Mouse (Mus musculus) right cerebral cortex, postnatal 10 days (tissue): Measurements from ENCODE around the gene Rasgef1b.

ENCODE experiments used
- DNase-seq, 2 experiments: peaks; one replicate each; pipeline ENCODE4 v3.0.0; 2021; ENCODE audit warnings: low spot score in 2 of 2

Rasgef1b gene

DNA sequence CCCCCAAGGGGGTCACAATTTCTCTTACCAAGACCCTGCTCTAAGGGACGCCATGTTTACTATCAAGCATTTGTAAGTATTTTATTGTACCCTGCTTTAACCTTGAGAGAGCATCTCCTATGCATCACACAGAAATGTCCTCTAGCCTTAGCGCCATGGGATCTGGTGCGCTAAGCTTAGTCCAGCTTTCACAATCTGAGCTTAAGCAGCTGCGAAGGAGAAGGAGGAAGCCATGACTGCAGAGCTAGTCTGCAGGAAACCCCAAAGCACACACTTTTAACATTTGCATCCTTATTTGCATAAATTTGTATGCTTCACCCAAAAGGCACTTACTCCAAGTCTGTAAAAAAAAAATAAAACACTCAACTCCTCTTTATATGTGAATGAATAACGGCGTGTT is 354.4 kb downstream of the Rasgef1b start:
- DNase-seq = no peak

DNA sequence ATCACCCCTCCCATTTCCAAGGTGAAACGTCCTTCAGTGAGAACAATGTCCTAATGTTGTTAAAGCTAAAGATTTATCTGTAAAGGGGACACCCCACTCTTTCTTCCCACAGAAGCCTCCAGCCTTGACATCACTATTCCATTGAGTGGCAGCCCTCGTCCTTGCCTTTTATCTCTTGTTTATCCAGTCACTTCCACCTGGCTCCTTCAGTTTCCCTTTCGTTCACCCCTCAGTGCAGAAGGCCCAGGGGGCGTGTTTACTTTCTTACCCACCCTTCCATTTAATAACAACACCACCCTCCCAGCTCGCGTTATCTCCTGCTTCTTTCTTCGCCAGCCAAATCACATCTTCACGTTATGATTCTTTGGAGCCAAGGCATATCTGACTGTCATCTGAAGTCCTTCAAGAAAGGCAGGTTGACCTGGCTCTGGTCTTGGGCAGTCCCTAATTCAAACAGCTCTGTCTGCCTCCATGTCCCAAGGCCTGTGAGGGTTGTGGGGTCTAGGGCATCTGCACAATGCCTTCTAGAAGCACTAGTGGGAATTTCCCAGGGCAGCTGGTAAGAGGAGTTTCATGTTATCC is 355.2 kb downstream of the Rasgef1b start:
- no peak for DNase-seq

DNA sequence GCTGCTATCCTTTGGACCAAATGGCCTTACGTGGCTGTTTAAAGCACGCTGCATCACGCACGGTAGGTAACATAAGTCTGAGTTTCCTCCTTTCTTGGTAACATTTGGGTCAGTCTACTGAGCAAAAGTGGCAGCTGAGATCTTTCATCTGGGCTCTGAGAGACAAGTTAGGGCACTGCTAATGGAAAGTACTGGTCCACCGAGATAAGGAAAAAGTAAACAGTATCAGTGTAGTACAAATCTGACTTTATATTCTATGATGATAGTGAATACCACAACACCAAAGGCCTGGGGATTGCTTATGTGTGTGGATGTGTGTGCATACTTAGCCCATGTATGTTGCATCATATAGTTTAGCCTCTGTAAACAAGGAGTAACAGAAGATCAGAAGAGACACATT is 358.2 kb downstream of the Rasgef1b start:
- DNase-seq = no peak

DNA sequence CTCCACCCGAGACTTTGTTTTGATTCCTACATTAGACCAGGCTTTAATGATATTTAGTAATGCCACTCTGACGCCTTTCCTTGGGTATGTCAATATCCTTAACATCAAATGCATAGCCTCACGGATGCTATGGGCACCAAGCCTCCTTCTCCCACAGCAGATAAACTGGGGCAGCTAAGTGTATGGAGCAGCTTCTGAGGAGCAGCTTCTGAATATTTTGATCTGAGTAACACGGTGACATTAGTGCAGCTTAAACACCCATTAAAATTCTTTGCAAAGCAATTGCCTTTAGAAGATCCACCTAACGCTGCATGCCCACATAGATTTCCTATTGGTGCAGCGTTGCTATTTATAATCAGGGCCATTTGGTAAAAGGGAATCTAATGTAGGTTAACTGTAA is 359.6 kb downstream of the Rasgef1b start:
- DNase-seq = no peak

DNA sequence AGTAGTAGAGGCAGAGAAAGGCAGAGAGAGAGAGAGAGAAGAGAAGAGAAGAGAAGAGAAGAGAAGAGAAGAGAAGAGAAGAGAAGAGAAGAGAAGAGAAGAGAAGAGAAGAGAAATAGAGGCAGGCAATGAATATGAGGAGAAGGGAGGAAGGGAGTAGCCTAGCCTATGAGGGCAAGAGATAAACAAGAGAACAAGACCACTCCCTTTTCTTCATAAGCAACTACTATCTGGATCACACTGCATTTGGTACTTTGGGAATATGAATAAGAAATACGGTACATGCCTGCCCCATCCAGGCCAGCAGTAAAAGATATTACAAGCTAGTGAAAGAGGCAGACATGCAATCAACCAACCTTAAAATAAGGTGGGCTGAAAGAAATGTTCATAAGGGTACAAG is 360.2 kb downstream of the Rasgef1b start:
- no peak for DNase-seq

DNA sequence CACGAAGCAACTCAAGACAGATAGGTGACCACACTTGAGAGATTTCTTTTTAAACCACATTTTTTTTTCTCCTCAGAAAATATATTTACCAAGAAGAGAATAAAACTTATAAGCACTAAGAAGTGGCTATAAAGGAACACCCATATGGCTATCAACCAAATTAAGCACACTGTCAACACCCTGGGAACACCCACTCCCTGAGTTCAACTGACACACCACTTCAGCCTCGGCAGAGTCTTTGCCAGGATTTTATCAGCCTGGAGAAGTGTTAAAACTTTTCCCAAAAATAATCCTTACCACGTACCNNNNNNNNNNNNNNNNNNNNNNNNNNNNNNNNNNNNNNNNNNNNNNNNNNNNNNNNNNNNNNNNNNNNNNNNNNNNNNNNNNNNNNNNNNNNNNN is 368.3 kb downstream of the Rasgef1b start:
- peak in 1 of 2 experiments; percentile 60 for DNase-seq

DNA sequence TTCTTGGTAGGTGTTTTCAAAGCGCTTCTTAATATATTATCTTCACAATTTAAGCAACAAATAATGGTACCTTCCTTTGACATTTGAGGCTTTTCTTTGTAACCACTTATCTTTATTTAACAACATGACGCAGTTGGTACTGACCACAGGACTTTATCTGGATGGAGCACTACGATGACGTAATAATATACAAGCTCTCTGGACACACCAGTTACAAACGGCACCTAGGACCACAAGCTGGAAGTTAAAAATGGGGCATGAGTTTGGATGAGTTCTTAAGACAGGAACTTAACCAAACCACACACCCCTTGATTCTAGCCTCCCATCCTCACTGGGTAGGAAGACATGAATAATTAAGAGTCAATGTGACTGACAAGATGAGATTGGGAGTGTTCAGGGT is 369.6 kb downstream of the Rasgef1b start:
- DNase-seq = no peak

DNA sequence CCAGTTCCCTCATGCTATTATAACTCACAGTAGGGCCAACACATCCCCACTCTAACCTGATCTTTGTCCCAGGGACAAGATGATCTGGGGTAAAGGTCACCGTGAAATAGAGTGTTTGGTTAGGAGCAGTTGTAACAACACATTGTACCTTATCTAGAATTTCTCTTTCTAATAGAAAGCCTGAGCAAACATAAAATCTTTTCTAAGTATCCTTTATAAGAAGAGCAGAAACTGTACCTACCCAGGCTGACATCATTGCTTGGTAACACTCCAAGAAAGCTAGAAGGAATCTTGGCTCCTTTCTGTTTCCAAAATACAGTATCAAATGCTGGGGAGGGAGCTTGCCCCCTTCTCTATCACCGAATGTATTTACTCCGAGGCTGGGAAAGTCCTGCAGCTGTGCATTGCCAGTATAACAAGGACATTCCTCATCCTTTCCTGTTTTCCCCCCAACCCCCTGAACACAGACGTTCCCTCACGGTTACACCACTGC is 374.2 kb downstream of the Rasgef1b start:
- no peak for DNase-seq

DNA sequence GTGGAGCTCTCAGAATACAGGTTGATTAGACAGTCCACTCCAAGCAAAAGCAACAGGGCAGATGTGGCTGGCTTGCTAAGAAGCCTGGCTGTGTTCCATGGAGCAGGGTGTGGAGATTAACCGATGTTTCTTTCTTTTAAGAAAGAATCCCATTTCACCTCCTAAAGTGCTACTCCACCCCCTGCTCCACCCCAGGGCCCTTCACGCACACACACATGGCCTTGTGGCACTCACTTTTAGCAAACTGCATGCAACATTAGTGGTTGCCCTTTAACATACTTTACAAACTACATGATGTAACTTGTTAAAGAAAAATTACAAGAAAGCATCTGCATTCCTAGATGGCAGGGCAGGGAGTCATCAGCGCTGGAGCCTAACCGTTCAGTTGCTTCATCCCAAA is 378.8 kb downstream of the Rasgef1b start:
- DNase-seq = no peak

DNA sequence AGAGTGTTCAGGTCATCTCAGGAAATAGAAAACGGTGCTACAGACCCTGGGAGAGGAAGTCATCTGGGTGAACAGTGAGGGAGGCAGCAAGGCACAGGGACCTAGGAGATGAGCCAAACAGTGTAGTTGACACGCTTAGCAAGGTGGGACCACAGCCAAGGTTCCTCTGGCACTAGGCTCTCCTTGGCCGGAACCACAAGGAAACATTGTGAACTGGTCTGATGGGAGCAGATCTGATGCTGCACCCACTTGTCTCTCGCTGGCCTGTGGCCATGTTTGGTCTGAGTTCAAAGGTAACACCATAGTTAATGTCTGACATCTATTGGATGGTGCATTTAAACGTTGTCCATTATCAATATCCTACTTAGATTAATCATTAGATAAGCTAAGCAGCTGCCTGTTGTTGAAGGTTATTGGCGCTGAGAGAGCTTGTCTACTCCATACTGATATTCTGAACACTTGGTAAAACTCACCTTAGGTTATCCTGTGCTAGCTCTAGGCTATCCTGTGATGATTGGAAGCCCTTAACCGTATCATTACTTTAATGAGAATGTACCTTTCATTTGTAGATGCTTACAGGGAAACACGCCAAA is 380.5 kb downstream of the Rasgef1b start:
- peak; percentile 73 to 75 for DNase-seq

DNA sequence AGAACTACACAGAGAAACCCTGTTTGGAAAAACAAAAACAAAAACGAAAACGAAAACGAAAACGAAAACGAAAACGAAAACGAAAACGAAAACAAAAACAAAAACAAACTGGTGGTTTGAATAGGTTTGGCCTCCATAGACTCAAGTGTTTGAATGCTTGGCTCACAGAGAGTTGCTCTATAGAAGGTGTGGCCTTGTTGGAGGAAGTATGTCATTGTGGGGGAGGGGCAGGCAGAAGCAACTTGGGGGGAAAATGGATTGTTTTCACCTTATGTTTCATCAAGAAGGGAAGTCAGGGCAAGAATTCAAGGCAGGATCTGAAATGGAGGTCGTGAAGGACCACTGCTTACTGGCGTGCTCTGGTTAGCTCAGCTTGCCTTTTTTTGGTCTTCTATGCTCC is 386.3 kb downstream of the Rasgef1b start:
- DNase-seq = no peak

DNA sequence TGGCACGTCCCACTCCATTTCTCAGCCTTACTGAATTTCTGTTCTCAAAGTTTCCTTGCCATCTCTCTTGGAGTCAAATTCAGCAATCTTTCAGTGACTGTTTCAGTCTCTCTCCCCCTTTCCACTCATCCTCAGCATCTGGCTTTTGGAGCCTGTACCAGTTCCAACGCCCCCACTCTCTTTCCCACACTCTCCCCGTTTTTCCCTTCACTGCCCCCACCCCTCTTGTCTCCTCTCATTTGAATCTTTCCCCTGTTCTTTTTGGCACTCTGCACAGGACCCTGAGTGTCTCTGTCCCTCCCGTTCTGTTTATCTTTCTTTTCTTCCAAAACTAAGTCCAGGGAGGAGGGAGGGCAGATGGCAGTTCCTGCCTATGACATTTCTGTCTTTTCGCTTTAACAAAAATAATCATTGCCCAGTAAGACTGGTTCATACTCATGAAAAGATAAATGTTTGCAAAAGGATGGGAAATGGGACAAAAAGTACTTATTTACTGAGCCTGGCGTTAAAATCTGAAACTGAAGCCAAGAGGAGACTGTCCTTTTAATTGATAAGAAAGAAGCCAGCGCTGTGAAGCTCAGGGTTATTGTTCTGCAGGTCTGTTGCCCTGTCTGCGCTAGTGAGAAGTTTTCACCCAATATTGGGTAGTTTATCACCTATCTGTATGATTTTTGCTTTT is 388.4 kb downstream of the Rasgef1b start:
- DNase-seq = no peak

DNA sequence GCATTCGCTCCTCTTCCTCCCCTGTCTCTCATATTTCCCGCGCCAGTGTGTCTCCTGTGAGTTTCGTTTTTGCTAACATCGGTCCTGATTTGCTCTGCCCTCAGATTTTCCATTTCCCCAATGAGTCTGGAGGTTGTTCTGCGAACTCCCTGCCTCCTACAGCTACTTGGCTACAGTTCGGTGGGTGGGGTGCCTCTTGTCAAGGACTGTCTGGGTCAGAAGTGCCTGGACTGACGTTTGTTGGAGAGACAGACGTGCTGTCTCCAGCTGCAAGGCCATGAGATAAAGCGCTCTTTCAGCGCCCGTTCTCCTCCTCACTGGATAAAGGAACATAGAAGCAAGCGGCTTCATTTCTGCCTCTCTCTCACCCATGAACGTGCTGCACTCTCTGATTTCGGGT is 389.1 kb downstream of the Rasgef1b start:
- peak; percentile 33 to 55 for DNase-seq

DNA sequence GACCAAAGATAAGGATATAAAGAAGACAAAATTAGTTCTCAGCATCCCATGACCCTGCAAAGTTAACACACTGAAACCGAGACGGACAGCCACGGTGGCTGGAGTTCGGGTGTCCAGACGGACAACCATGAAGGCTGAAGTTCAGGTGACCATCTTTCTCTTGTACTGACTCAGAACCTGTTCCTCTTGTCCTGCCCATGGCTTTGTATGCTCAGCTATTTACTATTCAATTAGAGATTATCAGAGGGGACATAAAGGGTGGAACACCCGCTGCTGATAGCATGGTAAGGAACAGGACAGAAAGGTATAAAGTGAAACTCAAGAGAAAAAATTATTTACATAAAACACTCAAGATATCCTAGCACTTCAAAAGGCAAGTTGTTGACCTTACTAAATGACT is 390.0 kb downstream of the Rasgef1b start:
- DNase-seq = no peak

DNA sequence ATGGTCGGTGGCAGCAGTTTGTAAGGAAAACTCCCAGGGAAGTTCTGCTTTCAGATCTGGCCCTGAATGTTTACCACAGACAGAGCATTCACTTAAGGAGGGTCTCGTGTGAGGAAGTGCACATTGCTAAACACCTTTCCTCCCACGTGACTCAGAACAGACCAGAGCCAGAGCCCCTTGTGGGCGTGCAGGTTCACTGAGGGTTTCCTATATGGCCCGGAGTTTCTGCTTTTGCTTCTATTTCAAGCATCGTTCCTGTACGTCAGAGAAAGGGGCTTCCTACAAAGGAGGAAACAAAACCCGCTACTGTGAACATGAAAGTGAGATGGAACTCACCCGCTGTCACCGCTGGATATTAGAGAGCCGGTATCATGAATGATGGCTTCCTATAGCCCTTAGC is 392.4 kb downstream of the Rasgef1b start:
- DNase-seq = no peak

DNA sequence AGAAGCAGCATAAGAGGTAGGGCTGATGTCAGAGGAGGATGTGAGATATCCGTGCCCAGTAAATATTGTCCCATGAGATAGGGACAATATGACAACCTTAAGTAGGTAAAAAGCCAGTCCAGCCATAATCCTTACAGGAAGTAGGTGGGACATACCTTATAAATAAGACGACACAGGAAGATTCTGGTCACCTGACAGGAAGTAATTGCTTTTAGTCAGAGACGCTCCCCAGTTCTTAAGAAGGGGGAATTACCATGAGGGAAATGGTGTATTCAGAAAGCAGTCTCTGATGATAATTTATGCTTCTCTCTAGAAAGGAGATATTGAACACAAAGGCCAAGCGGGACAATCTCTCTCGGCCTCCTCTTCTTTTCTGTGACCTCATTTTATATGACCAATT is 394.8 kb downstream of the Rasgef1b start:
- DNase-seq = no peak

DNA sequence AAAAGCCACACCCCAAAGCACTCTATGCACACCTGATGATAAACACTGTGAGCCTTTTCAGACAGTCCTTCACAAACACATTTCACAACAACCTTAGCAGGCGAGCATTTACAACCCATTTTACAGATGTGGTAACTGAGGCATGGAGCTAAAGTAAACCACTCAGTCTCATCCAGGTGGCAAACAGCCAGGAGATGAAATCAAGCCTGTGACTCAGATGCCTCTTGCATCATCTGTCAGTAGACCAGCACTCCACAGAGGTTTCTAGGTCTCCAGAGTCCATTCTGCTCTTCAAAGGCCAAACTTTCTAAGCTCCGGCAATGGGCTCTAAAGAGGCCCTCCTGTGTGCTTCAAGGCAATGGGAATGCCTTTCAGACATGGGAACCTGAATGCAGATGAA is 396.8 kb downstream of the Rasgef1b start:
- DNase-seq = no peak

DNA sequence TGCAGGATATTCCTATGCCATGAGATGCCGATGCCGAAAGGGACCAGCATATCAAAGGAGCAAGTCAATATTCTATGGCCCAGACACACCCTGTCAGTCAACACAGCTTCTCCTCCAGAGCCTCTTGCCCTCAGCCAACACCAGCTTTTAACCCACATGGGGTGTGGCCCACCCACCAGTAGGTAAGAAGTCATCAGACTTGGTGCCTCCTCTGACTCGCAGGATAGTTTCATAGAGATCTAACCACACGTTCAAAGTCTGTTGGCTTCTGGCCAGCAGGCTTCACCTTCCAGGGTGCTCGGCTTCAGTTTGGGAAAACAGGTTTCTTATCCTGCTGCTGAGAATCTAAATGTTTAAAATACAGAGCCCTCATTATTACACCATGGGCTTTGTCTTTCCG is 399.8 kb downstream of the Rasgef1b start:
- DNase-seq = no peak

DNA sequence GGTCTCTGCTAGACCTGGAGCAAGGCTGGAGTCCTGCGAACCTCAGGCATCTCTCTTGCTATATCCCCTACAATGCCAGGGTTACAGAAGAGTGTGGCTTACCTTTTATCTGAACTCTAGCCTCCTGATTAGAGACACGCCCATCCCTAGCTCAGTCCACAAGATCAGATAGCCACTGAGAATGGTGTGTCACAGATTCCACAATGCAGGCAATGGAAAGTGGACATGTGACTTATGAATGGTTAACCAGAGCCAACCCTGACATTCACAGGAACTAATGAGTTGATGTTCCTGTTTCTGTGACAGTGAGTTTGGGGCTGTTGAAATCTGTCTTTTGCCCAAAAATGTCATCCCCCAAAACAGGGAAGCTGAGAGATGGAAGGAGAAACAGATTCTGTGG is 401.8 kb downstream of the Rasgef1b start:
- DNase-seq = no peak

DNA sequence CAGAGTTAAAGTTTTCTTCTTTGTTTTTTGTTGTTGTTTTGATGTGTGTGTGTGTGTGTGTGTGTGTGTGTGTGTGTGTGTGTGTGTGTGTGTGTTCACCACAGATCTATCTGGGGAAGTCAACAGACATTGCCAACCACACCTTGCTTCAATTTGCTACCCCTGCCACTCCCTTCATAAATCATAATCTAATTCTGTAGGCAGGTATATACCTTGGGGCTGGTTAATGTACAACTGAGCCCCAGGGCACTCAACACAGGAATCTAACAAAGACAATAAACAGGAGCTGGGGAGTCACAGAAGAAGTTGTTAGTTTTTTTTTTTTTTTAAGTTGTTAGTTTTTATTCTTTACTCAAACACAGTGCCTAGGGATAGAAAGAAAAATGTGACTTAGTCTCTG is 403.6 kb downstream of the Rasgef1b start:
- no peak for DNase-seq

DNA sequence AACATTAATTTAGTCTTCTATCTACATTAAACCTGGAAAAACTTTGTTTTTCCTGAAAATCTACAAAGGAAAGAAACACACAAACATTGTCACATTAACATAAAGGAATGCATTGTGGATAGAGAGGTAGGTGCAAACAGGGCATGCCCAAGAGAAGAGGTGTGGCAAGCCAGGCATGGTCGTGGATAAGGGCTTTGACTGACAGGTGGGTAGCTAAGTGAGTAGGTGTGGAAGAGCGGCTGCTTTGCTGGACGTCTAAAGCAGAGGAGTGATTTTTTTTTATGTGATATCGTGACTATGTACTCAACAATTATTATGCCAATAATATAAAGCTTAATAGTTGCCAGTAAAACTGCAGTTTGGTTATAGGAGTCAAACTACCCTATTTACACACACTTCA is 408.1 kb downstream of the Rasgef1b start:
- DNase-seq = no peak

DNA sequence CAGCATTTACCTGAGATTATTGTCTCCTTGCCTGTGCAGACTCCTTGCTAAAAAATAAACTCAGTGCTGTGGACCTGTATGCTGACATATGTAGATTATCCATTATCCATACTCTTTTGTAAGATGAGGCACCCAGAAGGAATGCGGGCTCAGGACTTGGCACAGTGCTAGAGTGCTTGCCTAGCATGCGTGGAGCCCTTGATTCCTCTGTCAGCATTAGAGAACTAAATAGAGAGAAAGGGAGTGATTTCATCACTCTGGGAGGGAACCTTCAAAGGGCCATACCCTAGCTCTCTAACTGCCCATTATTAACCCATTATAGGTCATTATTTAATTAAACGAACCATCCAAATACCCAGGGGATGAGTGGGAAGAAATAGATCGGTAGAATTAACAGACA is 430.9 kb downstream of the Rasgef1b start:
- peak in 1 of 2 experiments; percentile 18 for DNase-seq

DNA sequence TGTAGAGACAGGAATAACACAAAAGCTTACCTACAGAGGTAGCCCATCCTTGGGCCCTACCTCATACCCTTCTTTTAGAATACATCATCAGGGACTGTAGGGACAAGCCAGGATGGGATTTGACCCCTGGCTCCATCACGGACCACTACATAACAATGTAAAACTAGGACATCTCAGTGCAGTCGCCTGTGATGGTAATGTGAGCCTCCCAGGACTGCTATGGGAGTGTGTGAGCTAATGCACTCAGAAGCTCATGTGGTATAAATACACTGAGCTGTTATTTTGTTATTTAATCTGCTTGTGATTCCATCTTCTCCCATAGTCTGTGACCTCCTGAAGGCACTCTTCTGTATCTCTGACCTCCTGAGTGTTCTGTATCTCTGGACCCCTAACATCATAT is 432.5 kb downstream of the Rasgef1b start:
- DNase-seq = no peak
